Mouse (Mus musculus): ENCODE measurements around the gene Chpt1.

Chpt1 gene

GRCm38 (mm10) chr10:88403021-88403420, 100.9 kb downstream of the Chpt1 start:
- DNase-seq, result no peak

All from liver (tissue).